In genomic region chr8:13287304-13287691, GRCm38 (mm10) we compare ENCODE assay signal across 8 mouse cellular contexts. TPM values are rescaled to one million over a fixed set of nuclear protein-coding genes. Genes with fewer than 3 reads are reported as not detected.
A peak's percentile ranks its signal among the peaks of the same experiment; 100 is the strongest.
DNase-seq lines count a peak whose midpoint lies in the region; ATAC-seq and TF ChIP-seq lines count a peak whose summit lies in the region.

No protein-coding gene starts in this region.

- peaks cover 8% of the 10 kb centered on the region; the same call in 1 of the 2 replicates for H3K36me3 ChIP-seq in embryonic facial prominence, embryonic 12.5 days
- no peaks in the 10 kb centered on the region for H3K36me3 ChIP-seq in intestine, postnatal 0 days (ENCODE audit: control insufficient read depth, insufficient read depth)
- H3K36me3 ChIP-seq in limb, embryonic 13.5 days, result peaks cover 8% of the 10 kb centered on the region
- H3K36me3 ChIP-seq in midbrain, embryonic 14.5 days (ENCODE audit: control insufficient read depth, insufficient read depth, low read length), result peaks cover 4% of the 10 kb centered on the region; the same call in 1 of the 2 replicates

- ATAC-seq in embryonic facial prominence, embryonic 12.5 days (ENCODE audit: insufficient number of reproducible peaks, insufficient read depth, low FRiP score, low TSS enrichment), result peak; percentile 60
- peak; percentile 88 for ATAC-seq in granulocyte monocyte progenitor cell, adult 5-6 weeks (replicated peaks; ENCODE audit: poor library complexity, severe bottlenecking)
- ATAC-seq in intestine, postnatal 0 days, result peak; percentile 83
- ATAC-seq in limb, embryonic 13.5 days (ENCODE audit: low FRiP score, low read depth), result peak; percentile 82
- peak; percentile 57 for ATAC-seq in midbrain, embryonic 14.5 days (ENCODE audit: low FRiP score, low TSS enrichment)

- peak; percentile 91 for DNase-seq in 3T3-L1 (ENCODE audit: low read depth, low spot score)
- DNase-seq in adrenal gland, postnatal 36 days, result peak; percentile 95 to 97
- DNase-seq in midbrain, embryonic 14.5 days, result peak; percentile 82
- DNase-seq in spleen, adult 18-20 months, result peak; percentile 73 to 78

- H3K27ac ChIP-seq in embryonic facial prominence, embryonic 12.5 days, result peak overlapping the region; percentile 84
- peak overlapping the region; percentile 95 for H3K27ac ChIP-seq in intestine, postnatal 0 days (ENCODE audit: low read depth, low read length)
- peak overlapping the region; percentile 85 for H3K27ac ChIP-seq in limb, embryonic 13.5 days
- peak overlapping the region; percentile 88 for H3K27ac ChIP-seq in midbrain, embryonic 14.5 days (replicated peaks; ENCODE audit: low read depth, low read length)

- peak overlapping the region; percentile 83 for H3K4me3 ChIP-seq in embryonic facial prominence, embryonic 12.5 days
- peak overlapping the region; percentile 70 for H3K4me3 ChIP-seq in intestine, postnatal 0 days (ENCODE audit: low read depth, low read length)
- peak overlapping the region; percentile 67 for H3K4me3 ChIP-seq in limb, embryonic 13.5 days
- peak overlapping the region; percentile 88 for H3K4me3 ChIP-seq in midbrain, embryonic 14.5 days (replicated peaks; ENCODE audit: low read depth, low read length)

- peaks cover 12% of the 10 kb centered on the region; the same call in 1 of the 2 replicates for H3K4me1 ChIP-seq in embryonic facial prominence, embryonic 12.5 days
- H3K4me1 ChIP-seq in intestine, postnatal 0 days (replicated peaks; ENCODE audit: control insufficient read depth, insufficient read depth, low read length), result no peaks in the 10 kb centered on the region
- H3K4me1 ChIP-seq in limb, embryonic 13.5 days, result peaks cover 17% of the 10 kb centered on the region
- H3K4me1 ChIP-seq in midbrain, embryonic 14.5 days (ENCODE audit: control insufficient read depth, insufficient read depth, low read length), result peaks cover 20% of the 10 kb centered on the region

- no peaks in the 10 kb centered on the region for H3K9me3 ChIP-seq in embryonic facial prominence, embryonic 12.5 days
- H3K9me3 ChIP-seq in intestine, postnatal 0 days (ENCODE audit: control insufficient read depth), result no peaks in the 10 kb centered on the region
- no peaks in the 10 kb centered on the region for H3K9me3 ChIP-seq in limb, embryonic 13.5 days
- H3K9me3 ChIP-seq in midbrain, embryonic 14.5 days (ENCODE audit: control insufficient read depth, low read length), result no peaks in the 10 kb centered on the region

- peak overlapping the region; percentile 93 for H3K4me2 ChIP-seq in embryonic facial prominence, embryonic 12.5 days (replicated peaks)
- peak overlapping the region; percentile 93 for H3K4me2 ChIP-seq in intestine, postnatal 0 days (replicated peaks; ENCODE audit: low read depth)
- H3K4me2 ChIP-seq in limb, embryonic 13.5 days (replicated peaks), result peak overlapping the region; percentile 97
- peak overlapping the region; percentile 97 for H3K4me2 ChIP-seq in midbrain, embryonic 14.5 days (ENCODE audit: low read length)

- peak overlapping the region; percentile 78 for H3K9ac ChIP-seq in embryonic facial prominence, embryonic 12.5 days
- peak overlapping the region; percentile 65 for H3K9ac ChIP-seq in intestine, postnatal 0 days (ENCODE audit: low read depth, low read length)
- H3K9ac ChIP-seq in limb, embryonic 13.5 days, result peak overlapping the region; percentile 85
- H3K9ac ChIP-seq in midbrain, embryonic 14.5 days (replicated peaks; ENCODE audit: low read length), result peak overlapping the region; percentile 74

- TF ChIP-seq CTCF in intestine, postnatal 0 days (IDR thresholded peaks at IDR 0.05; ENCODE audit: low read depth), result no peak

- under 1% methylated on average over 34 of the region's 34 CpGs for WGBS in embryonic facial prominence, embryonic 12.5 days
- under 1% methylated on average over 34 of the region's 34 CpGs for WGBS in intestine, postnatal 0 days
- WGBS in limb, embryonic 13.5 days, result under 1% methylated on average over 34 of the region's 34 CpGs
- under 1% methylated on average over 34 of the region's 34 CpGs for WGBS in midbrain, embryonic 14.5 days

- H3K27me3 ChIP-seq in embryonic facial prominence, embryonic 12.5 days, result no peaks in the 10 kb centered on the region
- no peaks in the 10 kb centered on the region for H3K27me3 ChIP-seq in intestine, postnatal 0 days (replicated peaks; ENCODE audit: control insufficient read depth, insufficient read depth, low read length)
- no peaks in the 10 kb centered on the region for H3K27me3 ChIP-seq in limb, embryonic 13.5 days
- H3K27me3 ChIP-seq in midbrain, embryonic 14.5 days (ENCODE audit: control insufficient read depth, insufficient read depth, low read length), result no peaks in the 10 kb centered on the region

RNA-seq across cellular contexts. Expression of gene Dcun1d2, which starts 0.6 kb away (rescaled TPM):
- total RNA-seq in adrenal gland, postnatal 36 days (2021), result 10 to 100 TPM; 30.2 to 31.2 TPM
- polyA plus RNA-seq in embryonic facial prominence, embryonic 12.5 days (2016; fragmentation: Nextera tagmentation; extraction: Ambion mirVana), result 33.4 and 34.4 TPM in 2 replicates
- total RNA-seq in granulocyte monocyte progenitor cell, adult 5-6 weeks (2014; fragmentation: Nextera tagmentation), result 11.5 and 12.4 TPM in 2 replicates
- 17.3 and 20.9 TPM in 2 replicates for total RNA-seq in granulocyte monocyte progenitor cell, adult 5-6 weeks (2017)
- 7.3 and 7.9 TPM in 2 replicates for polyA plus RNA-seq in intestine, postnatal 0 days (2015; fragmentation: Nextera tagmentation; extraction: Ambion mirVana)
- 29.7 and 31.5 TPM in 2 replicates for polyA plus RNA-seq in limb, embryonic 13.5 days (2015; fragmentation: Nextera tagmentation; extraction: Ambion mirVana)
- polyA plus RNA-seq in midbrain, embryonic 14.5 days (2014; fragmentation: Nextera tagmentation; extraction: Ambion mirVana), result 29.4 and 35.5 TPM in 2 replicates

RNA-seq across cellular contexts. Expression of gene Tmco3, which starts 0.7 kb away (rescaled TPM):
- total RNA-seq in adrenal gland, postnatal 36 days (2021), result 10 to 100 TPM; 28.5 to 32.5 TPM
- 54.2 TPM in 2 replicates for polyA plus RNA-seq in embryonic facial prominence, embryonic 12.5 days (2016; fragmentation: Nextera tagmentation; extraction: Ambion mirVana)
- total RNA-seq in granulocyte monocyte progenitor cell, adult 5-6 weeks (2014; fragmentation: Nextera tagmentation), result 6.0 and 12.3 TPM in 2 replicates
- total RNA-seq in granulocyte monocyte progenitor cell, adult 5-6 weeks (2017), result 6.9 and 15.3 TPM in 2 replicates
- 18.5 and 22.2 TPM in 2 replicates for polyA plus RNA-seq in intestine, postnatal 0 days (2015; fragmentation: Nextera tagmentation; extraction: Ambion mirVana)
- polyA plus RNA-seq in limb, embryonic 13.5 days (2015; fragmentation: Nextera tagmentation; extraction: Ambion mirVana), result 49.3 and 58.4 TPM in 2 replicates
- 34.6 and 39.0 TPM in 2 replicates for polyA plus RNA-seq in midbrain, embryonic 14.5 days (2014; fragmentation: Nextera tagmentation; extraction: Ambion mirVana)

RNA-seq across cellular contexts. Expression of gene Adprhl1, which starts 33.3 kb away (rescaled TPM):
- 1 to 10 TPM; 2.0 to 2.8 TPM for total RNA-seq in adrenal gland, postnatal 36 days (2021)
- polyA plus RNA-seq in embryonic facial prominence, embryonic 12.5 days (2016; fragmentation: Nextera tagmentation; extraction: Ambion mirVana), result 0.49 TPM in 1 of 2 replicates, not detected in the other
- total RNA-seq in granulocyte monocyte progenitor cell, adult 5-6 weeks (2014; fragmentation: Nextera tagmentation), result not detected in 2 replicates
- total RNA-seq in granulocyte monocyte progenitor cell, adult 5-6 weeks (2017), result not detected in 2 replicates
- 0.48 TPM in 1 of 2 replicates, not detected in the other for polyA plus RNA-seq in intestine, postnatal 0 days (2015; fragmentation: Nextera tagmentation; extraction: Ambion mirVana)
- polyA plus RNA-seq in limb, embryonic 13.5 days (2015; fragmentation: Nextera tagmentation; extraction: Ambion mirVana), result 1.0 and 1.4 TPM in 2 replicates
- not detected in 2 replicates for polyA plus RNA-seq in midbrain, embryonic 14.5 days (2014; fragmentation: Nextera tagmentation; extraction: Ambion mirVana)

RNA-seq across cellular contexts. Expression of gene Tfdp1, which starts 51.3 kb away (rescaled TPM):
- 10 to 100 TPM; 52.5 to 66.5 TPM for total RNA-seq in adrenal gland, postnatal 36 days (2021)
- 174 and 176 TPM in 2 replicates for polyA plus RNA-seq in embryonic facial prominence, embryonic 12.5 days (2016; fragmentation: Nextera tagmentation; extraction: Ambion mirVana)
- total RNA-seq in granulocyte monocyte progenitor cell, adult 5-6 weeks (2014; fragmentation: Nextera tagmentation), result 277 and 291 TPM in 2 replicates
- total RNA-seq in granulocyte monocyte progenitor cell, adult 5-6 weeks (2017), result 200 and 242 TPM in 2 replicates
- polyA plus RNA-seq in intestine, postnatal 0 days (2015; fragmentation: Nextera tagmentation; extraction: Ambion mirVana), result 50.3 and 51.2 TPM in 2 replicates
- polyA plus RNA-seq in limb, embryonic 13.5 days (2015; fragmentation: Nextera tagmentation; extraction: Ambion mirVana), result 157 and 161 TPM in 2 replicates
- polyA plus RNA-seq in midbrain, embryonic 14.5 days (2014; fragmentation: Nextera tagmentation; extraction: Ambion mirVana), result 77.9 and 112 TPM in 2 replicates

Comparison
In these comparisons a context has a peak if more than half of its experiments do, and no peak if none do; other contexts are left out.
1. Peak in every context shown above with its lines: DNase-seq, ATAC-seq, H3K4me3 ChIP-seq and H3K27ac ChIP-seq.